Mouse (Mus musculus) lung, postnatal 0 days (tissue): ENCODE measurements around the gene Pde8b. TPM values are rescaled to one million over a fixed set of nuclear protein-coding genes. Genes with fewer than 3 reads are reported as not detected.

Experiments
- ATAC-seq: fragments of 200-750 bp; cut with Nextera tagmentation; 2 replicates; pipeline ENCODE4 v1.8.0; 2017; ENCODE audit warnings: moderate library complexity
- DNase-seq: peaks from one replicate; pipeline ENCODE4 v3.0.0-alpha.2; 2016; ENCODE audit warnings: low spot score
- H3K27ac ChIP-seq: fragments of 300-500 bp; sonication (generic); 2 replicates; pipeline ENCODE4 v1.5.1; 2014; ENCODE audit warnings: antibody characterized with exemption, mild to moderate bottlenecking, low read length, mixed read lengths
- H3K27me3 ChIP-seq: fragments of 300-500 bp; sonication (generic); replicated peaks from 2 replicates; pipeline ENCODE4 v1.6.1; 2014; ENCODE audit warnings: low read length, mixed read lengths; ENCODE audit not compliant: insufficient read depth
- H3K36me3 ChIP-seq: fragments of 300-500 bp; sonication (generic); 2 replicates; pipeline ENCODE4 v1.6.1; 2014; ENCODE audit warnings: low read length, mixed read lengths; ENCODE audit not compliant: insufficient read depth
- H3K4me1 ChIP-seq: fragments of 300-500 bp; sonication (generic); 2 replicates; pipeline ENCODE4 v1.6.1; 2014; ENCODE audit warnings: antibody characterized with exemption, low read depth, low read length, mixed read lengths; ENCODE audit not compliant: insufficient read depth
- H3K4me2 ChIP-seq: fragments of 300-500 bp; sonication (generic); replicated peaks from 2 replicates; pipeline ENCODE4 v1.6.1; 2014; ENCODE audit warnings: low read depth, mild to moderate bottlenecking, low read length, moderate library complexity, mixed read lengths
- H3K4me3 ChIP-seq: fragments of 300-500 bp; sonication (generic); 2 replicates; pipeline ENCODE4 v1.5.1; 2014; ENCODE audit warnings: low read depth, low read length
- H3K9ac ChIP-seq: fragments of 300-500 bp; sonication (generic); replicated peaks from 2 replicates; pipeline ENCODE4 v1.6.1; 2014; ENCODE audit warnings: low read depth, mild to moderate bottlenecking
- H3K9me3 ChIP-seq: fragments of 300-500 bp; sonication (generic); 2 replicates; pipeline ENCODE4 v1.6.1; 2016; ENCODE audit warnings: low read length, mixed read lengths
- CTCF ChIP-seq: IDR thresholded peaks from 2 replicates; pipeline ENCODE4 v1.5.1; 2016; ENCODE audit warnings: antibody characterized with exemption, mild to moderate bottlenecking
- EP300 ChIP-seq: IDR thresholded peaks from 2 replicates; pipeline ENCODE4 v1.6.1; 2016; ENCODE audit warnings: antibody characterized with exemption, mild to moderate bottlenecking, control low read depth
- WGBS: fragments of 180-500 bp; shearing (Covaris S2); extraction: QIAGEN DNeasy Blood & Tissue Kit; methylation state at CpG from one replicate; pipeline ENCODE4 v1.1.7; 2014; 5-methylcytosine and 5-hydroxymethylcytosine counted together
- polyA plus RNA-seq: library from polyadenylated mRNA; unstranded; fragments of >200 nt; fragmentation: Nextera tagmentation; extraction: Ambion mirVana; gene quantifications from 2 replicates; pipeline ENCODE4 v1.2.1, GENCODE M21; 2015

Pde8b gene
- polyA plus RNA-seq, 1 experiment from 2014 or later: 18.1 TPM

GRCm38 (mm10) chr13:95055742-95056388 lies 194.3 kb downstream of the Pde8b start:
- no peaks in the 10 kb centered on the region for H3K36me3 ChIP-seq
- H3K9me3 ChIP-seq: no peaks in the 10 kb centered on the region
- 91% methylated on average over 1 of the region's 1 CpGs for WGBS
- TF ChIP-seq EP300 (no peak), CTCF (no peak)
- no peak for ATAC-seq
- DNase-seq: no peak
- no peak overlapping the region for H3K27ac ChIP-seq
- no peak overlapping the region for H3K4me2 ChIP-seq
- no peaks in the 10 kb centered on the region for H3K4me1 ChIP-seq
- no peak overlapping the region for H3K4me3 ChIP-seq
- H3K9ac ChIP-seq: no peak overlapping the region
- H3K27me3 ChIP-seq: no peaks in the 10 kb centered on the region

- Histone ChIP-seq H3K4me2 (no peak overlapping the region), H3K9me3 (no peaks in the 10 kb centered on the region), H3K4me3 (no peak overlapping the region), H3K9ac (no peak overlapping the region), H3K27me3 (no peaks in the 10 kb centered on the region), H3K36me3 (no peaks in the 10 kb centered on the region), H3K4me1 (no peaks in the 10 kb centered on the region), H3K27ac (no peak overlapping the region)
- DNase-seq (no peak), ATAC-seq (no peak)
- 80% methylated on average over 3 of the region's 3 CpGs for WGBS
- no peak for TF ChIP-seq CTCF
- no peak for TF ChIP-seq EP300
These were observed 197.7 kb downstream of the Pde8b start for GRCm38 (mm10) chr13:95052421-95052820.

DNA sequence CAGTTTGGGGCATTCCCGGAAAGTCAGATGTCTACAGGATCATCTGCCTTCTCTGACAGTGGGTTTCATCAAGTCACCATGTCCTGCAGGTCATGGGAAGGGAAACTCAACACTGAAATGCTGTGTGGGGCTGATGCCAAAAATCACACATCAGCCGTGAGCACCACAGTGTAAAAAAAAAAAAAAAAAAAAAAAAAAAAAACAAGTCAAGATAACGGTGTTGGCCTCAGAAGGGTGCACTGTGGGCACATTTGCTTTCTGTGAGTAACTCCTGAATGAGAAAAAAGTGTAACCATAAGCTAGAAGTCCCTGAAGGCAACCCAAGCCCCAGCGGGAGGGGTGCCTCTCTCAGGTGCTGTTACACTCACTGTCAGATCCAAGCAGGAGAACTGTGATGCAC lies 199.7 kb downstream of the Pde8b start:
- no peak overlapping the region for H3K9ac ChIP-seq
- H3K9me3 ChIP-seq: no peaks in the 10 kb centered on the region
- WGBS: 62% methylated on average over 4 of the region's 4 CpGs
- TF ChIP-seq CTCF (no peak), EP300 (no peak)
- ATAC-seq (no peak), DNase-seq (no peak)
- H3K4me1 ChIP-seq: no peaks in the 10 kb centered on the region
- no peak overlapping the region for H3K4me2 ChIP-seq
- H3K36me3 ChIP-seq: no peaks in the 10 kb centered on the region
- no peak overlapping the region for H3K4me3 ChIP-seq
- no peak overlapping the region for H3K27ac ChIP-seq
- H3K27me3 ChIP-seq: no peaks in the 10 kb centered on the region

DNA sequence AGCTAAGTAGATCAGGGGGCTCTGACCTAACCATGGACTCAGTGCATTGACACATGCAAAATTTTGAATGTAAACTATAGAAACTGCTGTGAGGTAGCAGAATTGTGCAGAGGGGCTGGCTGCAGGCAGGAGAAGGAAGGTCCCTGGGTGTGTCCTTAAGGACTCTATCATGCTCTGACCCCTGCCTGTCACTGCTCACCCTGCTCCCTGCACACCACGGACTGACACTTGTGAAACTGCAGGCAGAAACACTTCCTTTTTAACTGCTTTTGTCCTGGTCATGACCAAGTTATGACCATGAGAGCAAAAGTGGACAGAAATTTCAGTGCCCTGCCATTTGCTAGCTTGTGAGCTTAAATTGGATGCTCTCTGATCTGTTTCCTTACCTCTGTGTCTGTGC lies 206.0 kb downstream of the Pde8b start:
- H3K27me3 ChIP-seq: no peaks in the 10 kb centered on the region
- DNase-seq (no peak), ATAC-seq (no peak)
- 9% methylated on average over 1 of the region's 1 CpGs for WGBS
- no peaks in the 10 kb centered on the region for H3K4me1 ChIP-seq
- H3K4me3 ChIP-seq: no peak overlapping the region
- H3K9me3 ChIP-seq: no peaks in the 10 kb centered on the region
- 0 out of 2 replicates have a peak, but pooled peaks cover 3% of the 10 kb centered on the region for H3K36me3 ChIP-seq
- no peak overlapping the region for H3K9ac ChIP-seq
- TF ChIP-seq CTCF: no peak
- TF ChIP-seq EP300: no peak
- H3K27ac ChIP-seq: no peak overlapping the region
- H3K4me2 ChIP-seq: no peak overlapping the region

DNA sequence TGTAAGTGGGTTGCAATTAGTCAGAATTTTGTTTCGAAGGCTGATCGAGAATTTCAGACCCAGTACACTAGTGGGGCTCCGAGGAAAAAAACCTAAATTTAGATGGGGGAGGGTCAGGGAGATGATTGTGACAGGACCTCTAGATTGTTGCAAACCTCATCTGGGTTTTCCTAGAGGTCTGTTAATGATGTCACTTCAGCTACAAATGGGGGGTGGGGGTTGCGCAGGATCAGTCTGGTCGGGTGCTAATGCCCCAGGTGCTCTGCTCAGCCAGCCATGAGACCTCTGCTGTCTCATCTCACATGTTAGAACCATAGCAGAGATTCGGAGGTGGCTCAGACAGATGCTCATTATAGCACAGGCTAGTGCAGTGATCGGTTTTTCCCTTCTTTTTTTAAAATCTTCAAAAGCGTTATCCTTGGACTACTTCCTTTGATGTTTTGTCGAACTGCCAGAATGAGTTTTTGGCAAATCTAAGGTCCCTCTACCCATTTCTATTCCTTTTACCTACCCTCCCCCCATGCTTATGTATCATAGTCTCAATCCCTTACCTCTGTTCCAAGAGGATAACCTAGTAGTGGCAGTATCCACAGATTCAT lies 209.9 kb downstream of the Pde8b start:
- H3K27ac ChIP-seq: no peak overlapping the region
- ATAC-seq: no peak
- H3K4me1 ChIP-seq: no peaks in the 10 kb centered on the region
- 0 out of 2 replicates have a peak, but pooled peaks cover 3% of the 10 kb centered on the region for H3K36me3 ChIP-seq
- no peak for DNase-seq
- no peaks in the 10 kb centered on the region for H3K27me3 ChIP-seq
- TF ChIP-seq CTCF: no peak
- TF ChIP-seq EP300: no peak
- H3K4me3 ChIP-seq: no peak overlapping the region
- H3K4me2 ChIP-seq: no peak overlapping the region
- H3K9ac ChIP-seq: no peak overlapping the region
- WGBS: 74% methylated on average over 9 of the region's 9 CpGs
- no peaks in the 10 kb centered on the region for H3K9me3 ChIP-seq

DNA sequence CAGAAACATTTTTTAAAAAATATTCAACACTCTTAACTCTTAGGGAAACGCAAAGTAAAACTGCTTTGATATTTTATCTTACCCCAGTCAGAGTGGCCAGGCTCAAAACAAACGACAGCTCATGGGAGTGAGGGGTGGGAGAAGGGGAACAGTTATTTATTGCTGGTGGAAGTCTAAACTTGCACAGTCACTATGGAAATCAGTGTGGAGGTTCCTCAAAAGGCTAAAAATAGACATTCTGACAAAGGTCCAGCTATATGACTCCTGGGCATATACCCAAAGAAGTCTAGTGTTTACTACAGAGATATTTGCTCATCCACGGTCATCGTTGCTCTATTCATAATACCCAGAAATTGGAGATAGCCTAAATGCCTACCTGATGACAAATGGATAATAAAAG lies 211.9 kb downstream of the Pde8b start:
- Histone ChIP-seq H3K9ac (no peak overlapping the region), H3K4me2 (no peak overlapping the region), H3K4me1 (no peaks in the 10 kb centered on the region), H3K27ac (no peak overlapping the region), H3K36me3 (0 out of 2 replicates have a peak, but pooled peaks cover 3% of the 10 kb centered on the region), H3K4me3 (no peak overlapping the region), H3K27me3 (no peaks in the 10 kb centered on the region), H3K9me3 (no peaks in the 10 kb centered on the region)
- no peak for ATAC-seq
- WGBS: 50% methylated on average over 4 of the region's 4 CpGs
- DNase-seq: no peak
- TF ChIP-seq EP300 (no peak), CTCF (no peak)
